ENCODE assay signal across 7 mouse cellular contexts in genomic region chr5:36398463-36399364, GRCm38 (mm10). TPM values are rescaled to one million over a fixed set of nuclear protein-coding genes. Genes with fewer than 3 reads are reported as not detected.
DNase-seq lines count a peak whose midpoint lies in the region; ATAC-seq and TF ChIP-seq lines count a peak whose summit lies in the region.

No protein-coding gene starts in this region.

- peaks cover 0 to 8% of the 10 kb centered on the region in 2 experiments; a peak in 1 of 4 replicates for H3K4me1 ChIP-seq in ES-E14 (ENCODE audit: control insufficient read depth in 2 of 2, insufficient read depth in 2 of 2, low read length in 2 of 2, poor library complexity in 1 of 2)
- peaks cover 11% of the 10 kb centered on the region for H3K4me1 ChIP-seq in forebrain, embryonic 11.5 days (replicated peaks; ENCODE audit: control insufficient read depth, insufficient read depth, low read length)
- H3K4me1 ChIP-seq in hindbrain, embryonic 12.5 days: peaks cover 38% of the 10 kb centered on the region

- no peak overlapping the region for H3K27ac ChIP-seq in ES-E14 (ENCODE audit: insufficient read depth, low read depth, low read length, poor library complexity, severe bottlenecking)
- no peak overlapping the region for H3K27ac ChIP-seq in forebrain, embryonic 11.5 days (ENCODE audit: low read depth, low read length)
- H3K27ac ChIP-seq in hindbrain, embryonic 12.5 days: no peak overlapping the region

- 6% methylated on average over 18 of the region's 18 CpGs for WGBS in forebrain, embryonic 11.5 days
- WGBS in hindbrain, embryonic 12.5 days: 6% methylated on average over 18 of the region's 18 CpGs

- ATAC-seq in forebrain, embryonic 11.5 days (replicated peaks; ENCODE audit: low FRiP score): peak; percentile 25
- 0 out of 2 replicates have a peak, but pooled peaks have one; percentile 11 for ATAC-seq in hindbrain, embryonic 12.5 days (ENCODE audit: low FRiP score)
- ATAC-seq in megakaryocyte-erythroid progenitor cell, adult 5-6 weeks (replicated peaks; ENCODE audit: low FRiP score, low TSS enrichment, poor library complexity, severe bottlenecking): peak; percentile 35; the same call in 1 of the 2 replicates

- no peak overlapping the region for H3K4me2 ChIP-seq in forebrain, embryonic 11.5 days (ENCODE audit: low read depth, low read length, severe bottlenecking)
- peak overlapping the region; percentile 92; the same call in 1 of the 2 replicates for H3K4me2 ChIP-seq in hindbrain, embryonic 12.5 days (replicated peaks)

- in situ Hi-C loops in ES-E14 (cut with MboI; ENCODE audit: low sequenced_read_pairs in 2 of 2, unreplicated experiment in 2 of 2): no loop called here

- DNase-seq in ES-E14 (ENCODE audit: low read depth, low spot score): no peak
- DNase-seq in adrenal gland, adult 8-10 months: peak; percentile 47
- DNase-seq in forebrain, embryonic 11.5 days (ENCODE audit: low spot score): peak; percentile 77
- DNase-seq in layer of hippocampus, postnatal 36 days: peak; percentile 51 to 56
- DNase-seq in spleen, postnatal 4 days (ENCODE audit: low spot score in 2 of 2): peak; percentile 47 to 61

- H3K27me3 ChIP-seq in forebrain, embryonic 11.5 days (ENCODE audit: control insufficient read depth, insufficient read depth, low read length): peaks cover 5% of the 10 kb centered on the region
- H3K27me3 ChIP-seq in hindbrain, embryonic 12.5 days: peaks cover 22% of the 10 kb centered on the region

- H3K9me3 ChIP-seq in ES-E14 (ENCODE audit: control insufficient read depth, insufficient read depth, low read depth, low read length): no peaks in the 10 kb centered on the region
- no peaks in the 10 kb centered on the region for H3K9me3 ChIP-seq in forebrain, embryonic 11.5 days (ENCODE audit: control insufficient read depth, low read length)
- H3K9me3 ChIP-seq in hindbrain, embryonic 12.5 days (replicated peaks): no peaks in the 10 kb centered on the region

- no peaks in the 10 kb centered on the region for H3K36me3 ChIP-seq in ES-E14 (ENCODE audit: control insufficient read depth, insufficient read depth, low read length, poor library complexity, severe bottlenecking)
- H3K36me3 ChIP-seq in forebrain, embryonic 11.5 days (ENCODE audit: control insufficient read depth, insufficient read depth, low read length): no peaks in the 10 kb centered on the region
- H3K36me3 ChIP-seq in hindbrain, embryonic 12.5 days: no peaks in the 10 kb centered on the region

- no peak overlapping the region for H3K9ac ChIP-seq in ES-E14 (ENCODE audit: insufficient read depth, low read depth, low read length, poor library complexity, severe bottlenecking)
- no peak overlapping the region for H3K9ac ChIP-seq in forebrain, embryonic 11.5 days (ENCODE audit: low read length)
- H3K9ac ChIP-seq in hindbrain, embryonic 12.5 days: no peak overlapping the region

- peak overlapping the region; percentile 41 to 83; a peak in 2 of 4 replicates for H3K4me3 ChIP-seq in ES-E14 (ENCODE audit: insufficient read depth in 1 of 2, low read depth in 1 of 2, low read length in 2 of 2, poor library complexity in 1 of 2, severe bottlenecking in 1 of 2)
- no peak overlapping the region for H3K4me3 ChIP-seq in forebrain, embryonic 11.5 days (ENCODE audit: low read depth, low read length)
- H3K4me3 ChIP-seq in hindbrain, embryonic 12.5 days: no peak overlapping the region

TF ChIP-seq in ES-E14, 5 proteins besides CTCF, POLR2A, EP300 and RAD21:
- TF ChIP-seq ZNF384 (IDR thresholded peaks at IDR 0.05; ENCODE audit: low read depth, low read length) (no peak), ZC3H11A (IDR thresholded peaks at IDR 0.05; ENCODE audit: borderline replicate concordance, low read depth, low read length) (peak; percentile 63; the same call in 1 of the 2 replicates)

RNA-seq across cellular contexts. Expression of gene Sorcs2, which starts 0.8 kb away (rescaled TPM):
- 4.7 and 5.4 TPM in 2 replicates for total RNA-seq in ES-E14 (2012; rRNA removed)
- 10 to 100 TPM in 3 of 4 experiments, 1 to 10 TPM in 1; 7.9 to 18.3 (median 12.5) TPM for total RNA-seq in adrenal gland, adult 8-10 months (2022)
- polyA plus RNA-seq in forebrain, embryonic 11.5 days (2014; fragmentation: Nextera tagmentation; extraction: Ambion mirVana): 6.4 and 7.8 TPM in 2 replicates
- polyA plus RNA-seq in hindbrain, embryonic 12.5 days (2016; fragmentation: Nextera tagmentation; extraction: Ambion mirVana): 17.2 and 17.5 TPM in 2 replicates
- total RNA-seq in layer of hippocampus, postnatal 36 days (2021): 10 to 100 TPM; 52.0 to 56.6 TPM
- 0.30 TPM in 1 of 2 replicates, not detected in the other for total RNA-seq in megakaryocyte-erythroid progenitor cell, adult 5-6 weeks (2014; fragmentation: Nextera tagmentation)
- not detected in 2 replicates for total RNA-seq in megakaryocyte-erythroid progenitor cell, adult 5-6 weeks (2017)

Comparison
In these comparisons a context has a peak if more than half of its experiments do, and no peak if none do; other contexts are left out.
1. H3K4me3 ChIP-seq: peak in ES-E14 (2 of 2); none in forebrain, embryonic 11.5 days (single experiment) and hindbrain, embryonic 12.5 days (single experiment).
2. Peak in every context shown above with its lines, with median percentiles within 50 percentile points of each other: ATAC-seq.